Mouse (Mus musculus) fat pad, adult 2 months (tissue): ENCODE results near the gene Babam2.

ENCODE experiments used
- DNase-seq: peaks from one replicate; pipeline ENCODE4 v3.0.0-alpha.2; 2011; ENCODE audit warnings: low read depth, low spot score; ENCODE audit errors: extremely low read depth

Babam2 gene

GRCm38 (mm10) chr5:31982061-31982460 lies 284.6 kb downstream of the Babam2 start:
- no peak for DNase-seq

- no peak for DNase-seq
Observed at GRCm38 (mm10) chr5:31983161-31983560, 285.7 kb downstream of the Babam2 start.

GRCm38 (mm10) chr5:31983817-31984368 lies 286.4 kb downstream of the Babam2 start:
- DNase-seq: no peak

- DNase-seq: peak; percentile 90
Observed at GRCm38 (mm10) chr5:31984369-31984961, 287.0 kb downstream of the Babam2 start.

GRCm38 (mm10) chr5:31985021-31985420 lies 287.5 kb downstream of the Babam2 start:
- DNase-seq: no peak

GRCm38 (mm10) chr5:31987541-31988307 lies 290.2 kb downstream of the Babam2 start:
- DNase-seq: no peak

GRCm38 (mm10) chr5:31997189-31997954 lies 299.9 kb downstream of the Babam2 start:
- no peak for DNase-seq

GRCm38 (mm10) chr5:31998806-31999205 lies 301.3 kb downstream of the Babam2 start:
- no peak for DNase-seq

GRCm38 (mm10) chr5:32000076-32000475 lies 302.6 kb downstream of the Babam2 start:
- DNase-seq: no peak

GRCm38 (mm10) chr5:32001266-32001665 lies 303.8 kb downstream of the Babam2 start:
- DNase-seq: no peak

- DNase-seq: no peak
Observed at GRCm38 (mm10) chr5:32001771-32002170, 304.3 kb downstream of the Babam2 start.

- no peak for DNase-seq
Observed at GRCm38 (mm10) chr5:32008401-32008800, 310.9 kb downstream of the Babam2 start.

GRCm38 (mm10) chr5:32010056-32010455 lies 312.6 kb downstream of the Babam2 start:
- DNase-seq: no peak

GRCm38 (mm10) chr5:32013053-32013452 lies 315.6 kb downstream of the Babam2 start:
- DNase-seq: no peak

- no peak for DNase-seq
Observed at GRCm38 (mm10) chr5:32014786-32015185, 317.3 kb downstream of the Babam2 start.

GRCm38 (mm10) chr5:32015949-32016478 lies 318.5 kb downstream of the Babam2 start:
- DNase-seq: no peak

GRCm38 (mm10) chr5:32017686-32018085 lies 320.2 kb downstream of the Babam2 start:
- no peak for DNase-seq

GRCm38 (mm10) chr5:32018276-32018675 lies 320.8 kb downstream of the Babam2 start:
- no peak for DNase-seq

- no peak for DNase-seq
Observed at GRCm38 (mm10) chr5:32029834-32030433, 332.4 kb downstream of the Babam2 start.

- no peak for DNase-seq
Observed at GRCm38 (mm10) chr5:32033185-32033584, 335.7 kb downstream of the Babam2 start.

- no peak for DNase-seq
Observed at GRCm38 (mm10) chr5:32033621-32034020, 336.1 kb downstream of the Babam2 start.
